Mouse (Mus musculus): ENCODE data around the gene Hoxc9.

Gene Hoxc9

DNA sequence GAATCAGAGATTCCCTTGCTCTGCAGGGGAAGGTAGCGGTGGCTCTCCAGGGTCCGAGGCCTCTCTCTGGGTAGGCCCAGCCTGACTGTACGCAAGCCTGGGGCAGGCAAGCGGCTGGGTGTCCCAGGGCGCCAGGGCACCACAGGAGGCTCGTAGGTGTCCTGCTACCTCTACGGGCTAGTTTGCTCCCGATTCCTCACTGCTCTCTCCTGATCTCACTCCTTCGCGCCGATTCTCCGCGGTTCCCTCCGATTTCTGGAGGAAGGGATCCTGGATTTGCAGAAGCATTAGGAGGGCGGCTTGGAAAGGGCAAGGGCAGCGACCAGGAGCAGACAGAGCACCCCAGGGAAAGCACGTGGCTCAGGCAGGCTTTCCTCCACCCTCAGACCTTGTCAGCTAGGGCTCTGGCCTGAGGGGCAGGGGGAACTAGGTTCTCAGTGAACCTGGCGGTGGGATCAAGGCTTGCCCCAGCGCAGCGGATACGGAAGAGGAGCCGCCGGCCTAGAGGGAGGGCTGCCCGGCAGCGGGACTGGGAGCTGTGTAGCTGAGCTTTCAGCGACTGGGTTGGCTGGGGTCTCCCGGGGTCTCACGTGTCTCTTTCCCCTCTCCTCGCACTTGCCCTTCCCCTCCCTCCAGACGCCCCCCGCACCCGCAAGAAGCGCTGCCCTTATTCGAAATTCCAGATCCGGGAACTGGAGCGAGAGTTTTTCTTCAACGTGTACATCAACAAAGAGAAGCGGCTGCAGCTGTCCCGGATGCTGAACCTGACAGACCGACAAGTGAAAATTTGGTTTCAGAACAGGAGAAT, 20.2 kb upstream of the Hoxc9 start:
- DNase-seq (ENCODE audit: low spot score), result no peak

DNA sequence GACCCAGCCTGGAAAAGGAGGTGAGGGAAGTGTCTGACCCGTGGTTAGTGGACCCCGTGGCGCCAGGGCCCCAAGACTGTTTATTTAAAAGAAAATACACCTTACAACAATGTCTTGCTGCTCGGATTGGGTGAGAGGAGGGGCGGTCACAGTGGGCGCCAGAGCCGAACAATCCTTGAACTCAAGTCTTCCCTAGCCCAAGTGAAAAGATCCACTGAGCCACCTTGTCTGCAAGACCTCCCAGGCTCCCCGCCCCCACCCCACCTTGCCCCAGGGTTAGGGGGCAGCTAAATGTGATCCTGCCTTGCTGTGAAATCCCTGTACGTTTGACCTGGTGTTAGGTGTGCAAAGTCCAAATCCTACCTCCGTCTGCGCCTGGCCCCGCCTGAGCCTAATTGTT, 19.3 kb upstream of the Hoxc9 start:
- DNase-seq (ENCODE audit: low spot score), result no peak

GRCm38 (mm10) chr15:102959663-102960191, 16.5 kb upstream of the Hoxc9 start:
- DNase-seq (ENCODE audit: low spot score), result no peak

DNA sequence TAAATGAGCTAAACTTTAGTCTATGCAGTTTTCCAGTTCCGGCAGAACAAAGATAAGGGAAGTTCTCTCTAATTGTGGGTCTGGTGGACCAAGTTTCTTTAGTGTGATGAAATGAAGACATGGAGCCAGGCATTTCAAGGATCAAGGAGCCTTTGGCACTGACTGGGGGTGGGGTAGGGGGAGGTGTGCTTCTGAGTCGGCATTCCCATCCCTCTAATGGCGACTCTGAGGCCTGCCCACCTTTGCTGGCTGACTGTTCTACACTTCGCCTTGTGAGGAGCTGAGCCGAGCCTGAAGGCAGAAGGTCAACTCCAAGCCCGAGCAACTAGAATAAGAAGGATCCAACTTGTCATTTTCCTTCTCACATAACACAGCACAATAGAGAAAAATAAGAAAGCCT, 14.5 kb upstream of the Hoxc9 start:
- DNase-seq (ENCODE audit: low spot score), result no peak

GRCm38 (mm10) chr15:102962492-102962891, 13.7 kb upstream of the Hoxc9 start:
- no peak for DNase-seq (ENCODE audit: low spot score)

DNA sequence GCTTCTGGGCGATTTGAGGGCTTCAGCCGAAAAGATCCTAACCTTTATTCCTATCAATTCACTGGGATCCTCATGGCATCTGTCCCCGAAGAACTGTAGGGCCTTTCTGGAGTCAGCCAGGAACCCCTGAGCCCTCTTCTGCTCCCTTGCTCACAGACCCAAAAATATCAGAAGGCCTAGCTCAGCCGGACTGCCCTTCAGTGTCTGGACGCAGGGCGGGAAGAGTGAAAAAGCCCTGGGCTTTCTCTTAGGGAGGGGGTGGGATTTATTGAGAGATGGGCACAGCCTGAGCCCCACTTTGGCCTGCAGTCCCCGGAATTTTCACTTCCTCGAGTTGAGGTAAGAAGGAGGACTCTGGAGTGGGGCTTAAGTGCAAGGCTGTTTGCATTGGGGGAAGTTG, 13.0 kb upstream of the Hoxc9 start:
- no peak for DNase-seq (ENCODE audit: low spot score)

- DNase-seq (ENCODE audit: low spot score), result peak; percentile 11
Measured at GRCm38 (mm10) chr15:102963671-102964640, 12.3 kb upstream of the Hoxc9 start.

- DNase-seq (ENCODE audit: low spot score), result peak; percentile 12
Measured at GRCm38 (mm10) chr15:102965003-102965891, 11.0 kb upstream of the Hoxc9 start.

DNA sequence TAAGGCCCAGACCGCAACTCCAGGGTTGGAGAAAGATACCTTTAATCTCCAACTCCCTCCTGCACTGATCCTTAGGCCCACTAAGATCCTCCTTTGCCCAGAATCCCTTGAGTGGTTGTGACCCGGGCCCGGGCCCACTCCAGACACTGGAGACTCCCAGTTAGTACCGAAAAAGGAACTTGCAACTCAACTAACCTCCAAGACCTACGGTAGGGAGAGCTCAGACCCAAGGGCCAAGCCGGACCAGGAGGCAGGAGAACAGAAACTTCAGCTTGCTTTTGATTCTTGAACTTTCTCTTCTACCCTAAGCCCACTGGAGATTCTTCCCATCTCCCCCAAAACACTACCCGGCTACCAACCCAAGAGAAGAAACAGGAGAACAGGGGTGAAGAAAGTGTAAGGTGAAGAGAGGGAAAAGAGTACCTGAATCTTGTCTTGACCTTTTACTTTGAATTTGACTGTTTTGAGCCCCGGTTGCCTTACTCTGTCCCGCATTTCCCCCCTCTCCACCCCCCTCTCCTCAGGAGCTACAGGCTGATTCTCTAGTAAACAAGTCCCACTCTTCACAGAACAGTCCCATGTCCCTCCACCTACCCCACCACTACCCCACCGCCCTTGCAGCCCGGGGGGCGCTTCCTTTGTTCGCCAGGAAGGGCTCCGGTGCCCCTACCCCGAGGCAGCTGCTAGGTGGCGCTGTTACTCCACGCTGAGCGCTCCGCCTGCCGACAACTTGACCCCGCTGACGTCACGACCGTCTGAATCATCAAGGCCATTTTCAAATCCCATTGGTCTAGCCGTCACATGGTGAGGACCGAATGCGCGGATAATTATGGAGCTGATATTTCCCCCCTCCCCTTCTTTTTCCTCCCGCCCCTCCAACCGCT, 10.1 kb upstream of the Hoxc9 start:
- DNase-seq (ENCODE audit: low spot score), result peak; percentile 88

DNA sequence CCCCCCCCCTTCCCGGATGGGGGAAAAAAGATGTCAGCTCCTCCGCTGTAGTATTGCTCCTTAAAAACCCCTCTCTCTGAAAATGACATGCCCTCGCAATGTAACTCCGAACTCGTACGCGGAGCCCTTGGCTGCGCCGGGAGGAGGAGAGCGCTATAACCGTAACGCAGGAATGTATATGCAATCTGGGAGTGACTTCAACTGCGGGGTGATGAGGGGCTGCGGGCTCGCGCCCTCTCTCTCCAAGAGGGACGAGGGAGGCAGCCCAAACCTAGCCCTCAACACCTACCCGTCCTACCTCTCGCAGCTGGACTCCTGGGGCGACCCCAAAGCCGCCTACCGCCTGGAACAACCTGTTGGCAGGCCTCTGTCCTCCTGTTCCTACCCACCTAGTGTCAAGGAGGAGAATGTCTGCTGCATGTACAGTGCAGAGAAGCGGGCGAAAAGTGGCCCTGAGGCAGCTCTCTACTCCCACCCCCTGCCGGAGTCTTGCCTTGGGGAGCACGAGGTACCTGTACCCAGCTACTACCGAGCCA, 9.4 kb upstream of the Hoxc9 start, which contains the start of gene Hoxc10:
Hoxc10 (plus strand) TSS at position 21 of the 536 bp plus-strand sequence.
- no peak for DNase-seq (ENCODE audit: low spot score)

DNA sequence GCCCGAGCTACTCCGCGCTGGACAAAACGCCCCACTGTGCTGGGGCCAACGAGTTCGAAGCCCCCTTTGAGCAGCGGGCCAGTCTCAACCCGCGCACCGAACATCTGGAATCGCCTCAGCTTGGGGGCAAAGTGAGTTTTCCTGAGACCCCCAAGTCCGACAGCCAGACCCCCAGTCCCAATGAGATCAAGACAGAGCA, 9.0 kb upstream of the Hoxc9 start, which contains the start of gene Hoxc5:
Hoxc5 (plus strand) TSS at position 132 of the 199 bp plus-strand sequence.
- DNase-seq (ENCODE audit: low spot score), result no peak

DNA sequence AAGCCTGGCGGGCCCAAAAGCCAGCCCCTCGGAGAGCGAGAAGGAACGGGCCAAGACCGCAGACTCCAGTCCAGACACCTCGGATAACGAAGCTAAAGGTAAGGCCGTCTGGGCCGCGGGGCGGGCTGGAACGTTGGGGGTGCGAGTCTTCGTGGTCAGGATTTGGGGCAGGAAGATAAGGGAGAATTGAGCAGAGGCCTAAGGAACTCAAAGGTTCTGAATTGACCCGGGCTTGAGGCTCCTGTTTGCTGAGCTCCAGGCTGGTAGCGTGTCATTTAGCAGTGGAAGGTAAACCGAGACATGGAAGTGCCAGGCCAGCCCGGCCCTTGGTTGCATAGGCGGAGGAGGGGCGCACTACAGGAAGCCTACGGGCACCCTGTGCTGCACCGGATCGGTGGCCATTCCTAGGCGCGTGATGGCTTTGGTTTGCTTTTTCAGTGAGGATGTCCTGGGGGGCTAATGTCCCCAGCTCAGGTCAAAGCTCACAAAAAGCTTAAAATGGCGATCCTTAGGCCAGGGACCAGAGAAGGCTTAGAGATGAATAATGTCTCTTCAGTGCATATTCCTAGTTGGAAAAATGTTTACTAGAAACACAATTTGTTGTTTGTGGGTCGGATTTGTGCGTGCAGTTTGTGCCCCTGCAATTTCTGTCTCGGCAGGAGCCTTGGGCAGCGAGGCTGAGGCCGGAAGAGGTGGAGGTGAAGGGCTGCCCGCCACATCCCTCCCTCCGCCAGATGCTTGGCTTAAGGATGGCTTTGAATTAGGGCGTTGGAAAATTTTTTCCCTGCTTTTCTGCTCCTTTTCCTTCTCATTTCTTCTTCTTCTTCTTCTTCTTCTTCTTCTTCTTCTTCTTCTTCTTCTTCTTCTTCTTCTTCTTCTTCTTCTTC, 8.5 kb upstream of the Hoxc9 start:
- DNase-seq (ENCODE audit: low spot score), result peak; percentile 19

GRCm38 (mm10) chr15:102969296-102969695, 6.9 kb upstream of the Hoxc9 start:
- no peak for DNase-seq (ENCODE audit: low spot score)

DNA sequence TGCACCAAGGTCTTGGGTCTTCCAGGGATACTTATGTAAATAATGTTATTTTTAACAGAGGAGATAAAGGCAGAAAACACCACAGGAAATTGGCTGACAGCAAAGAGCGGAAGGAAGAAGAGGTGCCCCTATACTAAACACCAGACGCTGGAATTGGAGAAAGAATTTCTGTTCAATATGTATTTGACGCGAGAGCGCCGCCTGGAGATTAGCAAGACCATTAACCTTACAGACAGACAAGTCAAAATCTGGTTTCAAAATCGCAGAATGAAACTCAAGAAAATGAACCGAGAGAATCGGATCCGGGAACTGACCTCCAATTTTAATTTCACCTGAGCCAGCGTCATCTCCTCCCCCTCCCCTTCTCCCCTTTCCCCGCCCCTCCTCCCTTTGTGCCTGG, 5.5 kb upstream of the Hoxc9 start:
- no peak for DNase-seq (ENCODE audit: low spot score)

- DNase-seq (ENCODE audit: low spot score), result no peak
Measured at GRCm38 (mm10) chr15:102972254-102972653, 4.0 kb upstream of the Hoxc9 start.

DNA sequence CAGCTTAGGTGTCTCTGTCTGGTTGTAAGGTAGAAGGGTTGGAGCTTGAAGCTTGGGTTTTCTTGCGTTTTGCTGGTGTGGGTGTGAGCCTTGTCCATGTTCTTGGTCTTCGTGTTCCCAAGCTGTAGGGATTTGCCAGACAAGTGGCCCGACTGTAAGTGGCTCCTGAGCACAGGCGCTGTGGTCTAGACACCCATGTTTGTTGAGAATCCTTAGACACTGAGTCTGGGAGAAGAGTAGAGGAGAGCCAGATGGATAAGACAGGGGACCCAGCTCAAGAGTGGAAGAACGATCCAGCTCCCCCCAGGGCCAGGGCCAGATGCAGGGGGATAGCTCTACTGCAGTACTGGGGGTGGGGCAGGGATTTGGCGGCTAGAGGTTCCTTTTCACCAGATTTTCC, 3.5 kb upstream of the Hoxc9 start:
- DNase-seq (ENCODE audit: low spot score), result no peak

DNA sequence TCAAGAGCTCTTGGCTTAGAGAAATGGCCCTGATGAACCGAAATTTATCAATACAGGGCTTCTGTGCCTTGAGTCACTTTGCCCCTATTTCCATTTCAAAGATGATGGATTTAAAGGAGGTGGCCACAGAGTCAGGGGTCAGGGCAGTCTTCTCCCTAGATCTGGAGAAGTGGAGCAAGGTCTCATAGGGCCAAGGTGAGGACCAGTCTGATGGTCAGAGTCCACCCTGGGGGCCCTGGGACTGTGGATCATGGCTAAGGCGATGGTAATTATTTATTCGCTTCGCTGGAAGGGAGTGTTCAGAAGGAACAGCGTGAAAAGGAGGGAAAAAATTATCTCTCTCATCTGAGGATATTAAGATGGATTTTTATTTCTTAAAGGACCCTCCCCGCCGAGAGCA, 1.2 kb upstream of the Hoxc9 start:
- DNase-seq (ENCODE audit: low spot score), result no peak

DNA sequence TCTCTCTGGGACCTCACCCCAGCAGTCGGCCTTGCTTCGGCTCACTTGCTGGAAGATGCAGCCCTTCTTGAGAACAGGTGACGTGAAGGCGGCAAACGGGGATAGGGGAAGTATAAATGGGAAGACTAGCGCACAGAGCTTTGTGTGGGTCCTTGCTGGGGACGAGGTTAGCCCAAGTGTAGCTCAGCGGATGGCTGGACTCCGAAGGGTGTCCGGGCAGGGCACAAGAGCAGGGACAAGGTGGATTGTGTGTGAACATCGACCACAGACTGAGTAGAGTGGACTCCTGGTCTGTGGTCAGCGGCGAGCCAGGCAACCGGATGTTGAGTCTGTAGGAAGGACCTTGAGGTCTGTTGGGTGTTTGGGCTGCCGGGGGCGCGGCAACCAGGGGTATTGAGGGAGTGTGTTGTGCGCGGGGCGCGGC, 539 bp upstream of the Hoxc9 start:
- DNase-seq (ENCODE audit: low spot score), result no peak

DNA sequence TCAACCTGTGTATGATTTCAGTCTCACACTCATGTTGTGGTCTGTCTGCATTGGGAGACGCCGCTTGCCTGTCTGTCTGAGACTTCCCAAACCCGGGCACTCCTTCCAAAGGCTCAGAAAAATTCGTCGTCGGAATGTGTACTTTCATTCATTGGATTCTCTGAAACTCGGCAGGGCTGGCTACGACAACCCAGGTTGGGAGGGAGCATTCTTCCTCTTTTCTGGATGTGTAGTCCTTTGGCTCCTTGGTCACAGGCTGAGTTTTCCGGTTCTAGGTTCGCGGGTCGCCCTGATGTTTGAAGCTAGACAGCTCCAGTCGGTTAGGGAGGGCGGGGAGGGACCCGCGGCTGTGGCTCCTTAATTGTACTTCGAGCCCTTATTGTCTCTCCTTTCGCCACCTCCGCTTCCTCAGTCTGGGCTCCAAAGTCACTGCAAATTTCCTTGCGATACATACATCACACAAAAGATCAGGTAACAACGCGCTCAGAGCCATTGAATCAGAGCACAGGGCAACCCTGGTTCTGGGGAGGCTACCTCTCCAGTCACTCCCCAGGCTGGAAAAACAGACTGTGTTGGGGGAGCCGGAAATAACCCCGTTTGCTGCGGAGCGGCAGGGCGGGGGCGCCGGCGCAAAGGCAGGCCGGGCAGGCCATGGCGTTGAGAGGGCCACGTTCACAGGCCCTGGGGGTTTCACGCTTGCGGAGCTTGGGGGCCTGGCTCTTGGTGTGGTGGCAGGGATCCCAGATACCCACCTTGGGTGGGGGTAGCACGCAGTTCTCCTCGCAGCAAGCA, 588 bp downstream of the Hoxc9 start:
- DNase-seq (ENCODE audit: low spot score), result no peak
